Mouse (Mus musculus) E14TG2a.4 (cell line): ENCODE measurements at regions not wholly inside any gene's neighbourhood (a gene's known extent, or its start where the extent isn't known, plus 50 kb on each side); places are given as distances from the start of the nearest gene placed in this dataset.
A peak's percentile ranks its signal among the peaks of the same experiment; 100 is the strongest.

Experiments
- H3K27me3 ChIP-seq: 2 replicates; pipeline ENCODE4 v1.6.1; 2014; ENCODE audit warnings: low read length, control low read depth; ENCODE audit not compliant: insufficient read depth
- H3K36me3 ChIP-seq: 2 replicates; pipeline ENCODE4 v1.6.1; 2014; ENCODE audit warnings: low read length, control low read depth; ENCODE audit not compliant: insufficient read depth
- H3K4me1 ChIP-seq: replicated peaks from 2 replicates; pipeline ENCODE4 v1.6.1; 2014; ENCODE audit warnings: low read depth, low read length, control low read depth
- H3K4me3 ChIP-seq: replicated peaks from 2 replicates; pipeline ENCODE4 v1.5.1; 2014; ENCODE audit warnings: mild to moderate bottlenecking, low read length
- H3K9me3 ChIP-seq: 2 replicates; pipeline ENCODE4 v1.6.1; 2014; ENCODE audit warnings: low read length, control low read depth
- CTCF ChIP-seq: conservative IDR thresholded peaks from 2 replicates; pipeline ENCODE4 v1.5.1; 2014; ENCODE audit warnings: low read length
- NANOG ChIP-seq: IDR thresholded peaks from 2 replicates; pipeline ENCODE4 v1.6.1; 2014; ENCODE audit warnings: borderline replicate concordance, low read length, mixed read lengths
- POU5F1 ChIP-seq: IDR thresholded peaks from 2 replicates; pipeline ENCODE4 v1.6.1; 2014; ENCODE audit warnings: low read length, borderline replicate concordance

- Histone ChIP-seq H3K9me3 (no peaks in the 10 kb centered on the region), H3K4me3 (no peak overlapping the region), H3K27me3 (peaks cover 27% of the 10 kb centered on the region), H3K36me3 (no peaks in the 10 kb centered on the region), H3K4me1 (peaks cover 12% of the 10 kb centered on the region)
- TF ChIP-seq CTCF: no peak
- TF ChIP-seq POU5F1: no peak
- TF ChIP-seq NANOG: no peak
Measured at GRCm38 (mm10) chr3:9123079-9123478, 486.8 kb downstream of the Zfp704 start.

- peaks cover 5% of the 10 kb centered on the region; the same call in 1 of the 2 replicates for H3K4me1 ChIP-seq
- TF ChIP-seq NANOG (no peak), POU5F1 (no peak), CTCF (no peak)
- no peak overlapping the region for H3K4me3 ChIP-seq
- no peaks in the 10 kb centered on the region for H3K36me3 ChIP-seq
- no peaks in the 10 kb centered on the region for H3K9me3 ChIP-seq
- H3K27me3 ChIP-seq: peaks cover 12% of the 10 kb centered on the region
Measured at GRCm38 (mm10) chr3:9117913-9118312, 492.0 kb downstream of the Zfp704 start.

DNA sequence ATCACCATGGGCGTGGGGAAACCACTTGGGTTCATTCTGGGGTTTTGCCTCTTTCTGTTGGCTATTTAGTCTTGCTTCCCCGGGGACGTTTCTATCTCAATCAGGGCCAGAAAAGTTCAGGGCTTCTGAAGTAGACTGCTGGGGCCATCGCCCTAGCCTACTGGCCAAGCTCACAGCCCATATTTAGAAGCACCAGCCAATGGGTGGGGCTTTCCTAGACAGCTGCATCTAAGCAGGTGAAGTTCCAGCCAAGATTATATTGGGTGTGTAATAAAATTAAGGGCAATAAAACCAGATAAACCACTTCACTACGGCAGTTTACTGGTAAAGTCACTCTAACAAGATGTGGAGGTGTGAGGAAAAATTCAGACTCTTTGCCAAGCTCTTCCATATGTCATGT, 496.5 kb downstream of the Zfp704 start:
- Histone ChIP-seq H3K36me3 (no peaks in the 10 kb centered on the region), H3K4me3 (no peak overlapping the region), H3K27me3 (peaks cover 10% of the 10 kb centered on the region), H3K9me3 (no peaks in the 10 kb centered on the region; the same call in 1 of the 2 replicates), H3K4me1 (peaks cover 43% of the 10 kb centered on the region)
- TF ChIP-seq CTCF (no peak), POU5F1 (no peak), NANOG (no peak)

DNA sequence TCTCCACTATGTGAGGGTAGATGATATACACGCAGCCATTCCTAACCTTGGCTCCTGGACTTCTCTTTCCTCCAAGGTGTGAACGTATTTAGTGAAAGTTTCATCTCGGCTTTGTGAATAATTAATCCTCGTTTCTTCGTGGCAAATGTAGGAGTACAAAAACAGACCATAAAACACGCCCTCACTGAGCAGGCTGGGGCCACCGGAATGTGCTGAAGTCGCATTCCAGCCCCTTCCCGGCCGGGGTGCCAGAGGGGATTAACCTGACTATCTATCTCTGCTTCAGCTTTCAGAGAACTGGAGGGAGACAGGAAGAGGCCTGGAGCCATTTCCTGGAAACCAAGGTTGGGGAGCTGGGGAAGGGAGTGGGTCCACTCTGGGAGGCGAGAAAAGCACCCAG, 499.1 kb downstream of the Zfp704 start:
- Histone ChIP-seq H3K9me3 (no peaks in the 10 kb centered on the region; the same call in 1 of the 2 replicates), H3K27me3 (peaks cover 15% of the 10 kb centered on the region), H3K4me1 (peaks cover 68% of the 10 kb centered on the region), H3K4me3 (peak overlapping the region; percentile 24; the same call in 1 of the 2 replicates), H3K36me3 (no peaks in the 10 kb centered on the region)
- no peak for TF ChIP-seq NANOG
- no peak for TF ChIP-seq POU5F1
- no peak for TF ChIP-seq CTCF

GRCm38 (mm10) chr3:9109991-9110390, 499.9 kb downstream of the Zfp704 start:
- H3K4me1 ChIP-seq: peaks cover 75% of the 10 kb centered on the region
- TF ChIP-seq POU5F1 (no peak), CTCF (no peak), NANOG (no peak)
- H3K27me3 ChIP-seq: peaks cover 16% of the 10 kb centered on the region
- no peak overlapping the region for H3K4me3 ChIP-seq
- H3K9me3 ChIP-seq: no peaks in the 10 kb centered on the region; the same call in 1 of the 2 replicates
- no peaks in the 10 kb centered on the region for H3K36me3 ChIP-seq

DNA sequence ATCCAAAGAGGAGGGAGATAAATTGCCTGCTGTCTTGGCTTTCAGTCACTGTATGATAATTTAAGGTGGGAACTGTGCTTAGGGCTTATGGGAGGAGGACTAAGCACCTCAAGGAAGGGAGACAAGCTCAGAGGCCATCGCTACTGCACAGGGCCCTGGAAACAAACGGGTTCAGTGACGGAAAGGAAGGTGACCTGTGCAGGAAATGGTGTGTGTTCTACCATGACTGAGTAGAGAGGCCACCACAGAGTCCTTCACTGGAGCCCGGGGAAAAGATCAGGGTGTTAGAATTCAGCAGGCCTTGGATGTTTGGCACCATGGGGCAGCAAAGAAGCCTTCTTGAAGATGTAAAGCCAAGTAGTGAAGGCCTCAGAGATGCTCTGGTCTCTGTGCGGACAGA, 500.4 kb downstream of the Zfp704 start:
- Histone ChIP-seq H3K36me3 (no peaks in the 10 kb centered on the region), H3K9me3 (no peaks in the 10 kb centered on the region; the same call in 1 of the 2 replicates), H3K4me3 (no peak overlapping the region), H3K27me3 (peaks cover 16% of the 10 kb centered on the region), H3K4me1 (peaks cover 80% of the 10 kb centered on the region)
- TF ChIP-seq CTCF (no peak), POU5F1 (no peak), NANOG (no peak)

DNA sequence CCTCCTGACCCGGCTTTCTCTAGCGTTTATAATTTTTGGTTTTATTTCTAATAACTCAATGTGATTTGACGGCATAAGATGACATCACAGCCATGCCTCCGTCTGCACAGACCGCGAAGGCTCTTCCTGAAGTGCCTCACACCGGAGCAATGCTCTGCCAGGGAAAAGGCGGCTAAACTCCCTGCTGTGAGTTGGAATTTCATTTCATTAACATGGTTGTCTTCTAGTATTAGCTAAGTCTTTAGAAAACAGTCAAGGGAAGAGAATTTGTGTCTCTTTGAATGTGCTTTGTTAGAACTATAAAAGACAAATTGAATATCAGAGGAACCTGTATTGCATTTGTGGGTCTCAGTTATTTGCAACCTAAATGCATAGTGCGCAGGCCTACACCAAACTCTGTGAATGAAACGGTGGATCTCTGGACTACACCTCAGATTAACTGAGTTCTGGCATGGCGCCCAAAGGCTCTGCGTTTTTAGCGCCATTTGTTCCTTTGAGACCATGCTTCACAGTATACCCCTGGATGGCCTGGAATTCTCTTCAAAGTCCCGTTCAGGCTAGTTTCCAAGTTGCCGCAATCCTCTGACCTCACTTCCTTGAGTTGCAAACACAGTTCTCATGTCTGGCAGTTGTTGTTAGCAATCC, 502.0 kb downstream of the Zfp704 start:
- Histone ChIP-seq H3K4me3 (no peak overlapping the region), H3K27me3 (peaks cover 16% of the 10 kb centered on the region), H3K36me3 (no peaks in the 10 kb centered on the region), H3K4me1 (peaks cover 91% of the 10 kb centered on the region), H3K9me3 (no peaks in the 10 kb centered on the region; the same call in 1 of the 2 replicates)
- TF ChIP-seq POU5F1: no peak
- TF ChIP-seq CTCF: no peak
- TF ChIP-seq NANOG: 0 out of 2 replicates have a peak, but pooled peaks have one; percentile 19

DNA sequence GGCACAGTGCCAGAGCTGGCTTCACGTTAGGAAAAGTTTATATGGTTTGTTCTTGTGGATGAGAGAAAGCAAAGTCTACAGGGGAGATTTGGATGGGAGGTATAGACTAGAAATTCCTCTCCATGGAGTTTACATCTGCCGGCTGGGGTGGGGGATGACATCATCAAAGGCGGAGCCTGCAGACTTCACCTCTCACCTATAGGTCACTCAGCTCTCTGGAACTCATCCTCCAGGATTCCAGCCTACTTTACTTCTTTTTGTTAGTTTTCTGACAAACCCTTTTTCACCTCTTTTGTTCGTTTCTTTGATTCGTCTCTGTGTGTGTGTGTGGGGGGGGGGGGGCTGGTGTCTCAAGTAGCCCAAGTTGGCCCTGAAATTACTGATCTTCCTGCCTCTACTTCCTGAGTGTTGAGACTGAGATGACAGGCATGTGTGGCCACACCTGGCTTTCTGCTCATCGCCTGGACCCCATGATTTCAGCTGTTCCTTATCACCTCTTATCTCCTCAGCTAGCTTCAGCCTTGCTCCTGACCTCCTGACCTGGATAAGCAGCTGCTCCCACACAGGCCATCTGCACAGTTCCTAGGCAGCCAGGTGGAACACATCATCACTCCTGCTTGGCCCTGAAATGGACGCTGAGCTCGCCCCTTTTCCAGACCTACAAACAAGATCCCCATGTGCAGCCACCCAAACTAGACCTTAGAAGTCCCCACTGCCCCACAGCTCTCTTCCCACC, 504.5 kb downstream of the Zfp704 start:
- Histone ChIP-seq H3K27me3 (peaks cover 16% of the 10 kb centered on the region), H3K4me1 (peaks cover 96% of the 10 kb centered on the region), H3K4me3 (no peak overlapping the region), H3K9me3 (peaks cover 5% of the 10 kb centered on the region), H3K36me3 (no peaks in the 10 kb centered on the region)
- TF ChIP-seq POU5F1 (no peak), NANOG (no peak), CTCF (no peak)
